Mouse (Mus musculus) kidney, adult 8-10 months (tissue): Measurements from ENCODE around the gene Wipf2.

ENCODE experiments used
- DNase-seq, 2 experiments: peaks; one replicate each; pipeline ENCODE4 v3.0.0; 2022

The Wipf2 gene

GRCm38 (mm10) chr11:98944897-98945604 is 81.6 kb downstream of the Wipf2 start:
- no peak for DNase-seq

GRCm38 (mm10) chr11:98945605-98945977 is 82.2 kb downstream of the Wipf2 start:
- peak; percentile 95 to 96 for DNase-seq

- no peak for DNase-seq
These were observed 84.6 kb downstream of the Wipf2 start for GRCm38 (mm10) chr11:98947969-98948569.

- no peak for DNase-seq
These were observed 86.0 kb downstream of the Wipf2 start for GRCm38 (mm10) chr11:98949242-98949957.

- peak; percentile 75 to 82 for DNase-seq
These were observed 86.6 kb downstream of the Wipf2 start for GRCm38 (mm10) chr11:98949958-98950460.

- DNase-seq, result no peak
These were observed 87.0 kb downstream of the Wipf2 start for GRCm38 (mm10) chr11:98950484-98950883.

- DNase-seq, result peak; percentile 94 to 98
These were observed 87.8 kb downstream of the Wipf2 start for GRCm38 (mm10) chr11:98951026-98951906.

- DNase-seq, result no peak
These were observed 88.7 kb downstream of the Wipf2 start for GRCm38 (mm10) chr11:98952111-98952510.

GRCm38 (mm10) chr11:98952736-98953135 is 89.3 kb downstream of the Wipf2 start:
- no peak for DNase-seq

- DNase-seq, result no peak
These were observed 89.9 kb downstream of the Wipf2 start for GRCm38 (mm10) chr11:98953361-98953760.

GRCm38 (mm10) chr11:98953835-98954320 is 90.4 kb downstream of the Wipf2 start:
- no peak for DNase-seq

- DNase-seq, result peak; percentile 66 to 73
These were observed 90.9 kb downstream of the Wipf2 start for GRCm38 (mm10) chr11:98954373-98954772.
